Mouse (Mus musculus) cerebral cortex, adult 2 months (tissue): ENCODE measurements around the gene Zfp330.

Source experiments
- WGBS: fragments of 180-500 bp; shearing (Covaris S2); methylation state at CpG from one replicate; pipeline ENCODE4 v1.1.7; 2018; 5-methylcytosine and 5-hydroxymethylcytosine counted together

The Zfp330 gene

DNA sequence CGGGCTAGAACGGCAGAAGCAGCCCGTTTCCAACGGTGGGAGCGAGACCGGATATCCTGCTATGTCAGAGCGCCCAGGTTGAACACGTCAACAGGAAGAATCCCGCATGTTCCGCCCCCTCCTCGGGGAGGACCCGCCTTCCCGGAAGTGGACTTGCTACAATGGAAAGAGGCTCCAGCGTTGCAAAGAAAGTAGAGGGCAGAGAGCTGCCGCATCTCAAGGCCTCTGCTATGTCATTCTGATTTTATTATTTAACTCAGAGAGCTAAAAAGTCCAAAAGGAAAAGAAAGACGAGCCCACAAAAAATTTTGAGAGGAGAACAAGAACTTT lies at the start of gene Zfp330:
Gene Zfp330, minus strand, starts transcription at position 68 of the 330 bp plus-strand sequence.
- WGBS, result under 1% methylated on average over 16 of the region's 16 CpGs

DNA sequence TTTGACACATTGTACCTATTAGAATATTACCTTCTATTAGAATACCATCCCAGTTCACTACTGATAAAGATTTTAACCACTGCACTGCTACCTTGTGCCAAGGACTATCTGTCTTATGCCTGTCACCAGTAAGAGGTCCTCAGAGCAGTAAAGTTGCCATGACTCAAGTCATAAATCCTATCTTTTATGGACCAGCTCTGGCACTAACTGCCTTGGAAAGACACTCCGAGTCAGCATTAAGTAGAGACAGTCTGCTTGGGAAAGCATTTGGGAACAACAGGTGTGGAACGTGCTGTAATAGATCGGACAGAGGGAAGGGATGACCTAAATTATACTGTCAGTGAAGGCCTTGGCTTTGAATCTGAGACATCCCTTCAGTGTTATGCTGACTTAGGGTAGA lies 4.0 kb upstream of the Zfp330 start:
- WGBS, result 94% methylated on average over 3 of the region's 3 CpGs

DNA sequence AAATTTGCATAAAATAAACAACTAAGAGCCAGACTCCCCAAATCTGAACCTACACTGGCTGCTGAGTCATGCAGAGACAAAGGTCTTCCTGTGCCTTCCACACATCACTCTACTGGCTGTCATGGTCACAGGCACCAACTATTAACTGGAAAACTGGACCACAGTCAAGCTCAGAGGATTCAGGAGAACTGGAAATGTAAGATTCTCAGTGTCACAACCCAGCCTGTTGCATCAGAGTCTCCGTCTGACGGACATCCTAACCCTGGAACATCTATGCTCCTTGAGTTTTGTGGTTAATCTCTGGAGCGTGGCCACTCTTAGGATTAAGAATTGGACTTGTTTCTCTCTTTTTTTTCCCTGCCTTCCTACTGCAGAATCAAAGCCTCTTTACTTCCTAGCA lies 3.4 kb upstream of the Zfp330 start:
- WGBS, result 83% methylated on average over 3 of the region's 3 CpGs

DNA sequence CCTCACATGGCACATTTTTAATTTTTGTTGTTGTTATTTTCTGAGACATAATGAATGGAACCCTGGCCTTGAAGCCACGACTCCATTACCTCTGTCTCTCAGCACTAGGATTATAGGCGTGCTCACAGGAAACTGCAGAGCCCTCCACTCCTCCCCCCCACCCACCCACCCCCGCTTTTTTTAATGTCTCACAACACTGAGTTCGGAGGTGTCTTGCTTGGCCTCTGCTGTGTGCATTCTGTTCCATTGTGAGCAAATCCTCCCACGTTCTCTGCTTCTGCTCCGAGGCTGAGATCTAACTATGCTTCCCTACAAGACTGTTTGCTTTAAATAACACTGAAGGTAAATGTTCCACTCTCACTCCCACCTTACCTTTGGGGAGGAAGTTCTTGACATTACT lies 522 bp upstream of the Zfp330 start:
- 21% methylated on average over 6 of the region's 6 CpGs for WGBS

DNA sequence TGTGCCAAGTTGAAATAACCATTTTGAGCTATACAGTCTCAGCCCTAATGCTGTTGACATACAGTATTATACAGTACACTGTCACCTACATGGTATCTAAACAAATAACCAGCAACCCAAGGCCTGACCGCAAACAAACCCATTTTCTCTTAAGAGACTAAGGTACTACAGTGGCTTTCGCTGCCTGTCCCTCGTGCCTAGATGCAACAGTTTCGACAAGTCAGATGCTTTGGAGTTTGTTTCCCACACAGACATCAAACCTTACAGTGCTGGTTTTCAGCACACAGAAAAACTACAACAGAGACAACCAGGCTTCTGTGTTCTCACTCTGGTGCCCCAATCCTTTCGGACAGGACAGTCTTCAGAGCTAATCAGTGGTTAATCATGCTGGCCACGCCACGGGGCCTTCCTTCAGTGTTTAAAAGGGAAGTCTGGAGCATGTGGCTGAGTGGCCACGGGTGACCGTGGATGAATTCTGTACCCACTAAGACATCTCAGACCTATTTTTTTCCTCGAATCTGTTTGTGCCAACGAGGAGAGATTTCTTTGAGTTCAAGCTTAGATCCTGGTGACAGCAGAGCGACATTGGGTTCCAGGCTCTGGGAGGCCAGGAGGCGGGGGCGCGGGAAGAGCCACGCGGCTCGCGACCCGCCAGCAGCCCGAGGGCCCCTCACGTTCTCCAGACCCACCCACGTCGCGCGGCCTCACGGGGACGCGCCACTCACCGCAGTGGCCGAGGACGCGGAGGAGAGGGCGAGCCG lies 448 bp downstream of the Zfp330 start:
- WGBS, result 4% methylated on average over 35 of the region's 35 CpGs

DNA sequence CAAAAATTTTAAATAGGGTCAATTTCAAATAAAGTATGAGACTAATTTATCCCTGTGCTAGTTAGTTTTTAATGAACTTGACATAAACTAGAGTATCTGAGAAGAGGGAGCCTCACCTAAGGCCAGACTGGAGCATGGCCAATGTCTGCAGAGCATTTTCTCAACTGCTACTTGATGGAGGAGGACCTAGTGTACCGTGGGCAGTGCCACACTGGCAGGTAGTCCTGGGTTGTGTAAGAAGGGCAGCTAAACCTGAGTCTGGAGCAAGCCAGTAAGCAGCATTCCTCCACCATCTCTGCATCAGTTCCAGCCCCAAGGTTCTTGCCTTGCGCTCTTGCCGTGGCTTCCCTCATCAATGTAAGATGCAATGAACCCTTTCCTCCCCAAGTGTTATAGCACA lies 3.1 kb downstream of the Zfp330 start:
- 85% methylated on average over 3 of the region's 3 CpGs for WGBS

DNA sequence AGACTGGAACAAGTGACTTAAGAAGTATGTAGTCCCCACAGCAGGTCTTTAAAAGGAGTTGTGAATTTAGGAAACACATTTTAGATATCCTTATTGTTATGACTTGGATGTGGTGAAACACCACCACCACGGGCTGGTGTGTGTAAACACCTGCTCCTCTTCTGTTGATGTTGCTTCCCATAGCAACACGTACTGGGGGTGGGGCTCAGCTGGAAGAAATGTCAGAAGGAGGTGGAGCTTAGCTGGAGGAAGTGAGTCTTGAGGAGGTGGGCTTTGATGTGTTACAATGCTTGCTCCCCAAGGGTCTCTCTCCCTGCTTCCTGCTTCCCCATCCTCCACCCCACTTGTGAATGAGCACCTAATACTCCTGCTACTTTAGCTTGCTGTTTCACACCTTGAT lies 14.9 kb downstream of the Zfp330 start:
- WGBS, result 42% methylated on average over 2 of the region's 2 CpGs

DNA sequence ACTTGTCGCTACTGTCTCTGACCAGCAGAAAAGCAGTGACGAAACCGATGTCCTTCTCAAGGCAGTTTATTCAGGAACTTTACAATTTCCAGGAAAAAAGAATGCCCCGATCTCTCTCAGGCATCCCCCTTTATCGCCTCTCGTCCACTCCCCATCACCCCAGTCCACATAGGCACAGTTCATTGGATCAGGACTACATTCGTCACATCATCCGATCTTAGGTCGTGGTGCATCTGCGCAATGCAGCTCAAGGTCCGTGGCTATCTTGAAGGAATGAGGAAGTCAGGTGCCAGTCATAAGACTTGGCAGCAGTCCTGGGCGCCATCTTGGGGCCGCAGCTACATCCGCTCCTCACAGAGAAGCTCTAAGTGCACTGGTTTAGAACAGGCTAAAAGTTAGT lies 19.0 kb downstream of the Zfp330 start:
- WGBS, result 94% methylated on average over 14 of the region's 14 CpGs

DNA sequence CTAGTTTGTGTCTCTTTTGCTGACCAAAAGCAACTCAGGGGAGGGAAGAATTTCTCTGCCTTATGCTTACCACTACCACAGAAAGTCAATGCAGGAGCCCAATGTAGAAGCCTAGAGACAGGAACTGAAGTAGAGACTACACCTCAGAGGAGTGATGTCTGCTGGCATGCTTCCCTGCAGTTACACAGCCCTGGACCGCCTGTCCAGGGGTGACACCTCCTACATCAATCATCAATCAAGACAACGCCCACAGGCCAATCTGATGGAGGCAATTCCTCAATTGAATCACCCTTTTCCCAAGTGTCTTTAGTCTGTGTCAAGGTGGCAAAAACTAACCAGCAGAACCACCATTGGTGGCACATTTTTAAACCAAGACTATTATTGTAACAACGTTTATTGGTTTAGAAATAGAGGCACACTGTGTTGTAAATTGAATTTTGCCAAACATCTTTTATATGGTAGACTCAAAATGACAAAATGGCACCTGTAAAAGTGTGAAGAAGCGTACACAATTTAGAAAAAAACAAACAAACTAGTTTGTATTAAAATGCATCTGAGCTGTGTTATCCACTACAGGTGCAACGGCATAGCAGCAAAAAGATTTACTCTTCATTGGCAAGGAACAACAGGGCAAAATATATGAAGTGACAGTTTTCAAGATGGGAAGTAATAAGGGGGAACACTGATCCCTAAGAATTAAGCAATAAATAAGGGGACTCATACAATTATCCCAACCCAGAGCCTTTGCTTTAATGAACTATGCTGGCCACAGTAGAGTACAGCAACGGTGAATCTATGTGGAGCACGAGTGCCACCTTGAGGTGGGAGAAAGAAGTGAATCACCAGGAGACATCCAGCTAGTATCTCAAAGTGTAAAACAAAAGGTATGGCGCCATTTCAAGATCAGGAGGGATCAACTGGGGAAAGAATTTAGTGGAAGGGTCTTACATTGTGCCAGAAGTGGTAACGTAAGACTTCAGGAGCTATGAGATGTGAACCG lies 29.8 kb downstream of the Zfp330 start:
- WGBS, result 46% methylated on average over 10 of the region's 10 CpGs
